Mouse (Mus musculus): ENCODE measurements around the gene Olfr1417. TPM values are rescaled to one million over a fixed set of nuclear protein-coding genes. Genes with fewer than 3 reads are reported as not detected.
A peak's percentile ranks its signal among the peaks of the same experiment; 100 is the strongest.
"Not testable (repeated sequence)": the region's sequence is repeated elsewhere in the genome, so short reads cannot be mapped to it uniquely, and the experiment has no call there.

Gene Olfr1417
- not detected for total RNA-seq (2021)

DNA sequence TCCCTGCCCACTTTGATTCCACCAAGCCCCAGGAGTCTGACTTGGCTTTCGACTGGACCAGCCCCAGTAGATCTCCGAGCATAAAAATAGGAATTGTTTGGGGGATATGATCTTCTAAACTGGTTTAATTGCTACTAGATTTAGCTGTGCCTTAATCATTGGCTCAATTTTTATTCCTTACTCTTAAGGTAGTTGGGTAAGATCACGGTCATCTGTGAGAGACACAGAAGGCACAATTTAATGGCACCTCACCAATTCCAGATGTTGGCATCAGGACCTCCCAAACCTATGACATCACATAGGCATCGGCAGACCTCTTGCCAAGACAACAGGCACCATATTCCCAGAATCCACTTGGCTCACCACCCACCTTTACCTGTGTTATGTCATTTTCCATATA, at the start of gene Olfr1417:
Gene Olfr1417, minus strand, starts transcription at position 101 of the 400 bp plus-strand sequence.
- DNase-seq (ENCODE audit: extremely low spot score in 1 of 2, low spot score in 2 of 2), result no peak
- intact Hi-C loops (cut with DNase I), result no loop called here

GRCm38 (mm10) chr19:11886265-11886664, 47.2 kb upstream of the Olfr1417 start, which contains the start of gene Olfr1420:
TSS of gene Olfr1420 (plus strand) at chr19:11886565.
- intact Hi-C loops (cut with DNase I), result no loop called here

DNA sequence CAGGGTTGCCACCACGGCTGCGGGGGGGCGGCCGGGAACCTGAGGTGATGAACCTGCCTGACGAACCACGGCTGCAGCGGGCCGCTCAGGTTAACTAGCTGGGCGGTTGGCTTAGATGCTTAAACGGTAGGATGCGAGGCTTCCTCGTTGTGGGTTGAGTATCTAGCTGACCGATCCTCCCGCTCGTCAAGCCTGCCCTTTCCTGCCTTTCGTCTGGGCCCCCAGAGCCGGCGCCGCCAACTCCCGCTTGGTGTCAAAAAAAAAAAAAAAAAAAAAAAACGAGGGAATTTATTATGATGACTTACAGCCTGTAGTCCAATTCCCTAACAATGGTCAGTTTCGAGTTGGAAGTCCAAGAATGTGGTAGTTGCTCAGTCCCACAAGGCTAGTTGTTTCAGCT, 39.4 kb upstream of the Olfr1417 start:
- intact Hi-C loops (cut with DNase I); DNase-seq (ENCODE audit: extremely low spot score in 1 of 2, low spot score in 2 of 2): not testable (repeated sequence)

More at GRCm38 (mm10) chr19:11886265-11886664, 47.2 kb upstream of the Olfr1417 start, which contains the start of gene Olfr1420:
- DNase-seq (ENCODE audit: extremely low spot score in 1 of 2, low spot score in 2 of 2), result no peak

- intact Hi-C loops (cut with DNase I), result no loop called here
- no peak for DNase-seq (ENCODE audit: extremely low spot score in 1 of 2, low spot score in 2 of 2)
Observed at GRCm38 (mm10) chr19:11875006-11875405, 36.0 kb upstream of the Olfr1417 start, which contains the start of gene Olfr1419. TSS of gene Olfr1419 (minus strand) at chr19:11875106.

DNA sequence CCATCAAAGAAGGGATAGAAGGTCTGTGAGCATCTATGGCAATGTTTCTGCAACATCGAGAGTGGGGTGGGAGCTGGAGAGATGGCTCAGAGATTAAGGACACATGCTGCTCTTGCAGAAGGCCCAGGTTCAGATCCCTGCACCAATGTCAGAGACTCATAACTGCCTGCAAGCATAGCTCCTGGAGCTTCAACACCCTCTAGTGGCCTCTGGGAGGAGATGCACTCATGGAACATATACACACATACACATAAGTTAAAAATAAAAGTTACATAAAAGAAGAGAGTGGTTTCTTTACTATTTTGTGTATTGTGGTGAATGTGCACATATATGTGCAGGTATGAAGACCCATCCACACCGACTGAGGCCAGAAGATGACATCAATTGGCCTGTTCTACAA, 28.8 kb upstream of the Olfr1417 start:
- intact Hi-C loops (cut with DNase I), result loop anchor here (5.0 kb wide), 1 partner anchor 34 kb away; no protein-coding TSS in a partner anchor

DNA sequence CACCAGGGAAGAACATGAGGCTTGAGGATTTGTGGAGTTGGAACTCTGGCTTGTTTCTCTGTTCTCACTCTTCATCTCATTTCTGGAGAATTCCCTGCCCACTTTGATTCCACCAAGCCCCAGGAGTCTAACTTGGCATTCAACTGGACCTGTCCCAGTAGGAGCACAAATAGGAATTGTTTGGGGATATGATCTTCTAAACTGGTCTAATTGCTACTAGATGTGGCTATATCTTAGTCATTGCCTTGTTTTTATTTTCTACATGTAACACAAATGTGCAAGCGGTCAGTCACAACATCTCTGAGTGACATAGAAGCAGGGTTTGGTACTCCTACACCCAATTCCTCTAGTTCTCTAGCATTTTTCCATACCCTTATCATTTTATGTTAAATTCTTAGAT, 21.9 kb upstream of the Olfr1417 start, which contains the start of gene Olfr1418:
Gene Olfr1418, minus strand, starts transcription at position 101 of the 400 bp plus-strand sequence.
- DNase-seq (ENCODE audit: extremely low spot score in 1 of 2, low spot score in 2 of 2), result no peak
- intact Hi-C loops (cut with DNase I), result no loop called here

More for the DNA sequence above, 28.8 kb upstream of the Olfr1417 start:
- DNase-seq (ENCODE audit: extremely low spot score in 1 of 2, low spot score in 2 of 2), result no peak

DNA sequence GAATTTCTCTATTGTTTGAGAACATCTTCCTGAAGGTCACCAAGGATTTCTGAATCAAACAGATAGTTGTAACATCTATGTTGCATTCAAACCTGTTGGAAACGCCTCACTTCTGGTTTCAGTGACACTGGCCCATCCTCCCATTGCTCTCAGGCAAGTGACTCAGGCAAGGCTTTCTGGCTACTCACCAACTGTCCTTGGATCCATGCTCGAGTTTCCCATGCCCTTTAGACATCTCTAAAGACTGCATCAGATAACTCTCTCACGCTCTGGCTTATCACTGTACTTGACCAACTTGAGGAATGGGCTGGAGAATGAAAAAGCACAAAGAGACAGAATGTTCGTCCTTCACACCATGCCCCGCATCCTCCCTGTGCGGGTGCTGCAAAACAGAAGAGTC, 17.5 kb upstream of the Olfr1417 start:
- no peak for DNase-seq (ENCODE audit: extremely low spot score in 1 of 2, low spot score in 2 of 2)
- intact Hi-C loops (cut with DNase I), result no loop called here

DNA sequence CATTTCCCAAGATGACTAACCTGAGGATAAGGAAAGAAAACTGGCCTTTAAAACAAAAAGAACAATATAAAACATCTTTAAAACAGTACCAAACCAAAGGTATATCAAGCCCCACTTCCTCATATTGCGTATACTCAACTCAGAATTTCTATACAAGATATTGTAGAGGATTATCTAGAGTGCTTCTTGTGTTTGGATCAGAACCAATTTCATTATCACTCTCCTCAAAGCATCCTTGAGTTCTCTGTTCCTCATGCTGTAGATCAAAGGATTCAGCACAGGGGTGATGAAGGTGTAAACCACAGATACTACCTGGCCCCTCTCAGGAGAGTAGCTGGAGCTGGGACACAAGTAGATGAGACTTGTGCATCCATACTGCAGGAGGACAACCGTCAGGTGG, 15.8 kb upstream of the Olfr1417 start:
- intact Hi-C loops (cut with DNase I), result no loop called here
- DNase-seq (ENCODE audit: extremely low spot score in 1 of 2, low spot score in 2 of 2), result no peak

DNA sequence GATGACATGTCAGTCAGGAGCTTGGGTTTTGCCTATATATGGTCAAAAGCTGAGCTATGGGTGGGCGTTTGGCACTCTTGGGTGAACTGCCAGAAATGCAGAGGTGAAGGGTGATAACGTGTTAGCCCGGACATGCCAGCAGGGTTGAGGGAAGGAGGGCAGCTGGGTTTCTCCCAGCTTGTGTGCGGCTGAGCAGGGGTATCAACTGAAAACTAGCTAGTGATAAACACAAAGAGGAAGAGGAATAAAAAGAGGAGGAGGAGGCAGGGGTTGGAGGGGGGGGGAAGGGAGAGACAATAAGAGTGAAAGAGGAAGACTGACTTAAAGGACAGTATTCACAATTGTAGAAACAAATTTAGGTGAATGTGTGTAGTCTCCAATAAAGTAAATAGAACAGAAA, 13.6 kb upstream of the Olfr1417 start:
- intact Hi-C loops (cut with DNase I), result no loop called here
- no peak for DNase-seq (ENCODE audit: extremely low spot score in 1 of 2, low spot score in 2 of 2)

GRCm38 (mm10) chr19:11846333-11846732, 7.3 kb upstream of the Olfr1417 start:
- intact Hi-C loops (cut with DNase I), result no loop called here
- no peak for DNase-seq (ENCODE audit: extremely low spot score in 1 of 2, low spot score in 2 of 2)

- intact Hi-C loops (cut with DNase I), result no loop called here
- no peak for DNase-seq (ENCODE audit: extremely low spot score in 1 of 2, low spot score in 2 of 2)
Observed at GRCm38 (mm10) chr19:11823346-11824065, 15.5 kb downstream of the Olfr1417 start.

- DNase-seq (ENCODE audit: extremely low spot score in 1 of 2, low spot score in 2 of 2), result peak in 1 of 2 experiments; percentile 34
- intact Hi-C loops (cut with DNase I), result no loop called here
Observed at GRCm38 (mm10) chr19:11820211-11820610, 18.8 kb downstream of the Olfr1417 start.

DNA sequence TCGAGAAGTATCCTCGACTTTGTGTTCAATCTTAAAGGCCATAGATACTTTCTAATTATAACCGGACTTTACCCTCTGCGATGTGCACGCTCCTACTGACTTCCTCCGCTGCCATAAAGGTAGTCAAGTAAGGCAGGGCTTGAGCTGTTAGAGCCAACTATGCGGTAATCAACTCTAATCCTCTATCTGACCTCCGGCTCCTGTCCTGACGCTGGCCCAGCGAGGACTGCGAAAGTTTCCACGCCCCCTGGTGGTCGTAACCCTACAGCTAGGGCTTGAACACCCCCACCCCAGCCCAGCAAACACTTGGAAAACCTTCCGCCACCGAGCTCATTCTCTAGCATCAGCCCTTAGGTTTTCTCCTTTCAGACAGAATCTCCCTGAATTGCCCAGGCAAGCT, 19.2 kb downstream of the Olfr1417 start:
- intact Hi-C loops (cut with DNase I), result loop anchor here (5.0 kb wide), 1 partner anchor 93 kb away; the partner anchor contains the start of gene Patl1
- DNase-seq (ENCODE audit: extremely low spot score in 1 of 2, low spot score in 2 of 2), result peak; percentile 37 to 87

DNA sequence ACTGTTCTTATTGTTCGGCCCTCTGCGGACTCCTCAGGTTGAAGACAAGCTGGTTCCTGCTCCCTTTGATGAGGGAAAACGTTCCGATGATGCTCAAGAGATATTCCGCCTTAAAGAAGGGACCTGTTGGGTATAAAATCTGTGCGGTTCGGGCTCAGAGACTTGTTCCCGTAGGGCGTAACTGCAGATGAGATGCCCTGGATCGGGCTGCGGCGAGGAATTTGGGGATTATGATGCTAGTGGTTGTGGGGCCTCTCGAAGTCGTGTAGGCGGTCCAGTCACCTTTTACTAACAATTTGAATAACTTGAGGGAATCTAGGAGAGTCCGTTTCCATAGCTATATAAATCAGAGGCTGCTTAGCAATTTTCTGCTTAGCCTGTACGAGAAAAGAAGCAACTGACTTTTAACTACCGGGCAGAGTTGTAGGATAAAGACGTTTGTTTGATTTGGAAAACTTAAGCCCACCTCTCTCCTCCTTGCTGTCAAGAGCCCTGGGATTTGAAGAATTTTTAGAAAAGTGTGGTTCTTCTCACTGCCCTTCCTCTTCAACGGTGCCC, 19.8 kb downstream of the Olfr1417 start, which contains the start of gene Stx3:
Gene Stx3, minus strand, starts transcription at position 261 of the 558 bp plus-strand sequence.
- DNase-seq (ENCODE audit: extremely low spot score in 1 of 2, low spot score in 2 of 2), result no peak
- intact Hi-C loops (cut with DNase I), result loop anchor here (5.0 kb wide), 1 partner anchor 93 kb away; the partner anchor contains the start of gene Patl1

DNA sequence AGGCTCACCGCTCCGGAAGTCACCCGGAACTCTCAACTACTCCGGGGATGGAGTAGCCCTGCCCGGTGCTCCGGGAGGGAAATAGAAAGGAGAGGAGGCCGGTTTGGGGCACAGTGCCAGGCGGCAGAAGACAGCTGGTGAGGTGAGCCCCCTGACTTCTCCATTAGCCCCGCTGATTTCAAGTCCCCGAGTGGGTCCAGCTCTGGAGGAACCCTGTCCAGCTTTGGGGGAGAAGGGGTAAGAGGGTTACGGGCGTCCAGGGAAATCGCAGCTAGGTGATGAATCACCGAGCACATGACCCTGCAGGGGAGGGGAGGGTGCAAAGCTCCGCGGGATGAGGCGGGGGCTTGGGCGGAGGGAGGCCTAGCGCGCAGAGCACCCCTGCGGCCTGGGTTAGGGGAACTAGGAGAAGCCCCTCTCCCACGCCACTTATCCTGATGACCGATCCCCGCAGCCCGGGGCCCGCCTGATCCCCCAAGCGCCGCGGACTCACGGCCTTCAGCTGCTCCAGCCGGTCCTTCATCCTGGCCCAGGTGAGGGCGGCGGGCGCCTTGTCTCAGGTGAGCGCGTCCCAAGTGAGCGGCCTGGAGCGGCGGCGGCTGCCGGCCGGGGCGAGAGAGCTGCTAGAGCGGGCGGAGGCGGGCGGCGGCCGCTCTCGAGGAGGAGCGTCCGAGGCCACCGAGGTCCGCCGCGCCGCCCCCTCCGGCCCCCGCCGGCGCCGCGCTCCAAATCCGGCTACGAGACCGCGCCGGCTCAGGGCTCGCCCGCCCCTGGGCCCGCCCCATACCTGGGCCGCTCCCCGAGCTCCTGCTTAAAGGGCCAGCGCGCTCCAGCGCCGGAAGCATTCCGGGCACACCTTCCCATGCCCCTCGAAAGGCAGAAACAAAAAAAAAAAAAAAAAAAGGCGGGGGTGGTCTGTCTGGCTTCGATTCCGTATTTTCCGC, 20.5 kb downstream of the Olfr1417 start:
- intact Hi-C loops (cut with DNase I), result loop anchor here (5.0 kb wide), 1 partner anchor 94 kb away; the partner anchor contains the start of gene Patl1

DNA sequence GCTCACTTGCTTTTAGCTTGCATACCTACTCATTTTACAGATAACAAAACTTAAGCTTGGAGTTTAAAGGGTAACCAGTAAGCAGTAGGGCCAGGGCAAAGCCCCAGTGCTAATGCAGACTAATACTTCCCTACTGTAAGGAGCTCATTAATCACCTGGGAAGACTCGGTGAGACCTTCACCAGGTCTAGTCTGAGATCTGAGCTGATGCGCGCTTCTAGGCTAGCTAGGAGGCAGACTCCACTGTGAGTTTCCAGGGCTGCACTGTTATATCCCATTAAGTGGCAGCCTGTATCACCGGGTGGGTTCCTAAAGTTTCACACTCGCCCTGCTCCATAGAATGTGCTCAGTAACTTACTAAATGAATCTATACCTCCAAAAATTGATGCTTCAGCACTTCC, 21.4 kb downstream of the Olfr1417 start:
- DNase-seq (ENCODE audit: extremely low spot score in 1 of 2, low spot score in 2 of 2), result no peak
- intact Hi-C loops (cut with DNase I), result loop anchor here (5.0 kb wide), 1 partner anchor 95 kb away; the partner anchor contains the start of gene Patl1

More for the DNA sequence above, 20.5 kb downstream of the Olfr1417 start:
- peak in 1 of 2 experiments; percentile 68 for DNase-seq (ENCODE audit: extremely low spot score in 1 of 2, low spot score in 2 of 2)

DNA sequence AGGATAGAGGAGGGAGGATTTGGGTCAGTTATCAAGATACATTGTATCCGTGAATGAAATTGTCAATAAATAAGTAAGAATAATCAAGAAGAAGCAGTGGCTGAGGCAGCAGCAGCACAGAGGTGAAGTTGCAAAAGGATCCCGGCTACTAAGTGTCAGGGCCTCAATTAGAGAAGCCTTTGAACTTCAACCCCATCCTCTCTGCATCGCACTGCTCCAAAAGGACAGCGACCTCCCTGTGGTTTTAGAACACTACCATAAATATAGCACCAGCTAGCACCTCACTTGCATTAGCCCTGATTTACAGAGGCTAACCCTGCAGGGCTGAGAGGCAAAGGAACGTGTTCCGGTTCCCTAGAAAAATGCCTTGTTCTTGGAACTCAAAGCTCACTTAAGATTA, 22.3 kb downstream of the Olfr1417 start:
- intact Hi-C loops (cut with DNase I), result loop anchor here (5.0 kb wide), 1 partner anchor 96 kb away; the partner anchor contains the start of gene Patl1
- DNase-seq (ENCODE audit: extremely low spot score in 1 of 2, low spot score in 2 of 2), result no peak

DNA sequence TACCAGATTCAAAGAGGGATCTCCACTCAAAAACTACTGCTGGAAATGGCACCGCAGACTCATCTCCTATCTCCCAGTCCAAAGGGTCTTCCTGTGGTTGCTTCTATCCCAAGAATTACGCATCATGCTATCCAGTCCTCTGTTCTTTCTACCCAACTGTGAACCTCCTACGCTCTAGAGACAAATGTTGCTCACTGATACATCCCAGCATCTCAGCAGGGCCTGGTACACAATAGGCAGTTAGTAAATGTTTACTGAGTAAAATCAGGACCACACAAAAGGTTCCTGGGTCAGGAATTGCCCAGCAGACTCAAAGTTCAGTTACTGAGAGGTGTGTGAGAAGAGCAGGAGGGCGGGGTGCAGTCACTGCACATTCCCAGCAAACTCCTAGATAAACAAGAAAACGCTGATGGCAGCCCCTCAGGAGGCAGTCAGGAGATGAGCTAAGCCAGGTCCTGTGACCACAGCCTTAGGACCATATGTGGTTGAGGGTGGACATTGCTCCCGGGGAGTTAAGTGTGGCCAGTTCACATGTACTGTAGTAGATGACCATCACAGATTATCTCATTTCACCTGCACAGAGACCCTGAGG, 24.2 kb downstream of the Olfr1417 start:
- intact Hi-C loops (cut with DNase I), result loop anchor here (5.0 kb wide), 1 partner anchor 97 kb away; the partner anchor contains the start of gene Patl1
- no peak for DNase-seq (ENCODE audit: extremely low spot score in 1 of 2, low spot score in 2 of 2)
